ENCODE assay signal across 33 mouse cellular contexts in genomic region chr1:56674601-56675000, GRCm38 (mm10). TPM values are rescaled to one million over a fixed set of nuclear protein-coding genes. Genes with fewer than 3 reads are reported as not detected.
"Had no signal": no experiment of that assay in that cellular context is flagged by ENCODE, and none has a peak within 500 bp of the region (broad histone marks: within the 10 kb centered on the region; RNA-seq: fewer than 3 reads in every experiment).

No protein-coding gene starts in this region.

- H3K4me1 ChIP-seq: embryonic facial prominence, embryonic 13.5 days; embryonic facial prominence, embryonic 15.5 days had no signal

- H3K36me3 ChIP-seq: embryonic facial prominence, embryonic 10.5 days; embryonic facial prominence, embryonic 12.5 days; embryonic facial prominence, embryonic 13.5 days; embryonic facial prominence, embryonic 15.5 days; forebrain, embryonic 10.5 days; forebrain, embryonic 12.5 days; forebrain, embryonic 15.5 days had no signal

- H3K27ac ChIP-seq: embryonic facial prominence, embryonic 10.5 days; embryonic facial prominence, embryonic 12.5 days; embryonic facial prominence, embryonic 13.5 days; embryonic facial prominence, embryonic 15.5 days; forebrain, embryonic 10.5 days; forebrain, embryonic 12.5 days; forebrain, embryonic 13.5 days; forebrain, embryonic 15.5 days; gastrocnemius, adult 2 months had no signal

- DNase-seq: cerebellum, adult 18-20 months; cerebellum, adult 2 months; cerebellum, adult 8-10 months; cerebellum, adult 9-10 months; cerebellum, adult 9-11 months; cerebellum, postnatal 10 days; cerebellum, postnatal 14 days; cerebellum, postnatal 25 days; cerebellum, postnatal 36 days; forebrain, postnatal 0 days; gastrocnemius, adult 2 months; gastrocnemius, postnatal 10 days; gastrocnemius, postnatal 14 days; gastrocnemius, postnatal 25 days; gastrocnemius, postnatal 36 days; heart, adult 11 months had no signal

- H3K27me3 ChIP-seq: embryonic facial prominence, embryonic 12.5 days; embryonic facial prominence, embryonic 15.5 days; forebrain, embryonic 12.5 days; forebrain, embryonic 13.5 days; forebrain, embryonic 15.5 days had no signal

- H3K4me3 ChIP-seq: embryonic facial prominence, embryonic 10.5 days; embryonic facial prominence, embryonic 12.5 days; embryonic facial prominence, embryonic 13.5 days; embryonic facial prominence, embryonic 15.5 days; erythroblast, embryonic 14.5 days; forebrain, embryonic 10.5 days; forebrain, embryonic 12.5 days; forebrain, embryonic 13.5 days; forebrain, embryonic 15.5 days; gastrocnemius, adult 2 months had no signal

RNA-seq across cellular contexts. Expression of gene Hsfy2, which starts 37.4 kb away (rescaled TPM):
- polyA plus RNA-seq: cerebellum, adult 2 months; cortical plate, adult 2 months; embryonic facial prominence, embryonic 10.5 days; embryonic facial prominence, embryonic 11.5 days; embryonic facial prominence, embryonic 12.5 days; embryonic facial prominence, embryonic 13.5 days; embryonic facial prominence, embryonic 14.5 days; embryonic facial prominence, embryonic 15.5 days; erythroblast, embryonic 14.5 days; forebrain, embryonic 10.5 days; forebrain, embryonic 11.5 days; forebrain, embryonic 12.5 days; forebrain, embryonic 13.5 days; forebrain, embryonic 14.5 days; forebrain, embryonic 15.5 days; forebrain, embryonic 16.5 days; forebrain, postnatal 0 days; frontal cortex, adult 2 months; gonadal fat pad, adult 2 months had no signal
